Mouse (Mus musculus) thymus, adult 2 months (tissue): Measurements from ENCODE around the gene Slc1a7.

ENCODE experiments used
- CTCF ChIP-seq: fragments of 200-500 bp; IDR thresholded peaks from 2 replicates; pipeline ENCODE4 v1.5.1; 2012; ENCODE audit warnings: mild to moderate bottlenecking, control low read depth, low read length, moderate library complexity, borderline replicate concordance; ENCODE audit not compliant: control insufficient read depth, poor library complexity, insufficient read depth; ENCODE audit errors: extremely low read depth
- POLR2A ChIP-seq: fragments of 200-500 bp; IDR thresholded peaks from 2 replicates; pipeline ENCODE4 v1.6.1; 2012; ENCODE audit warnings: mild to moderate bottlenecking, low read length, control low read depth, moderate library complexity; ENCODE audit not compliant: control insufficient read depth, poor library complexity, insufficient read depth; ENCODE audit errors: extremely low read depth

- TF ChIP-seq CTCF (no peak), POLR2A (no peak)
Observed at GRCm38 (mm10) chr4:108007532-108008103, 39.5 kb downstream of the Slc1a7 start.
